Mouse (Mus musculus) kidney, embryonic 15.5 days (tissue): Measurements from ENCODE around the gene Dab2ip. TPM values are rescaled to one million over a fixed set of nuclear protein-coding genes. Genes with fewer than 3 reads are reported as not detected.

Experiments used
- ATAC-seq: fragments of 200-750 bp; cut with Nextera tagmentation; replicated peaks from 2 replicates; pipeline ENCODE4 v1.8.0; 2017; ENCODE audit warnings: moderate TSS enrichment; ENCODE audit not compliant: low FRiP score
- H3K27ac ChIP-seq: fragments of 300-500 bp; sonication (generic); 2 replicates; pipeline ENCODE4 v1.5.1; 2015; ENCODE audit warnings: mild to moderate bottlenecking, inconsistent platforms
- H3K27me3 ChIP-seq: fragments of 300-500 bp; sonication (generic); 2 replicates; pipeline ENCODE4 v1.6.1; 2015; ENCODE audit warnings: inconsistent platforms
- H3K36me3 ChIP-seq: fragments of 300-500 bp; sonication (generic); 2 replicates; pipeline ENCODE4 v1.6.1; 2015; ENCODE audit warnings: inconsistent platforms
- H3K4me1 ChIP-seq: fragments of 300-500 bp; sonication (generic); 2 replicates; pipeline ENCODE4 v1.6.1; 2015; ENCODE audit warnings: inconsistent platforms
- H3K4me2 ChIP-seq: fragments of 300-500 bp; sonication (generic); 2 replicates; pipeline ENCODE4 v1.6.1; 2015; ENCODE audit warnings: moderate library complexity, mild to moderate bottlenecking, inconsistent platforms
- H3K4me3 ChIP-seq: fragments of 300-500 bp; sonication (generic); replicated peaks from 2 replicates; pipeline ENCODE4 v1.5.1; 2015; ENCODE audit warnings: mild to moderate bottlenecking, inconsistent platforms
- H3K9ac ChIP-seq: fragments of 300-500 bp; sonication (generic); 2 replicates; pipeline ENCODE4 v1.6.1; 2015; ENCODE audit warnings: mild to moderate bottlenecking, inconsistent platforms
- H3K9me3 ChIP-seq: fragments of 300-500 bp; sonication (generic); replicated peaks from 2 replicates; pipeline ENCODE4 v1.6.1; 2016; ENCODE audit warnings: inconsistent platforms
- WGBS: fragments of 180-500 bp; shearing (Covaris S2); methylation state at CpG from one replicate; pipeline ENCODE4 v1.1.7; 2015; ENCODE audit warnings: mixed read lengths; 5-methylcytosine and 5-hydroxymethylcytosine counted together
- polyA plus RNA-seq: library from polyadenylated mRNA; unstranded; fragments of >200 nt; fragmentation: Nextera tagmentation; extraction: Ambion mirVana; gene quantifications from 2 replicates; pipeline ENCODE4 v1.2.1, GENCODE M21; 2015

Dab2ip gene
- polyA plus RNA-seq, 1 experiment from 2014 or later: 37.5 TPM

GRCm38 (mm10) chr2:35619532-35619931 lies 61.5 kb downstream of the Dab2ip start:
- no peaks in the 10 kb centered on the region for H3K27me3 ChIP-seq
- H3K9me3 ChIP-seq: no peaks in the 10 kb centered on the region
- 0 out of 2 replicates have a peak overlapping the region, but pooled peaks have one; percentile 29 for H3K9ac ChIP-seq
- ATAC-seq: no peak
- peak overlapping the region; percentile 76 for H3K27ac ChIP-seq
- peak overlapping the region; percentile 54 for H3K4me2 ChIP-seq
- H3K36me3 ChIP-seq: no peaks in the 10 kb centered on the region
- 31% methylated on average over 2 of the region's 2 CpGs for WGBS
- peaks cover 97% of the 10 kb centered on the region for H3K4me1 ChIP-seq
- H3K4me3 ChIP-seq: no peak overlapping the region

- peak overlapping the region; percentile 76 for H3K27ac ChIP-seq
- no peaks in the 10 kb centered on the region for H3K27me3 ChIP-seq
- H3K4me1 ChIP-seq: peaks cover 97% of the 10 kb centered on the region
- peak overlapping the region; percentile 31 for H3K4me3 ChIP-seq
- H3K36me3 ChIP-seq: peaks cover 1% of the 10 kb centered on the region; the same call in 1 of the 2 replicates
- peak overlapping the region; percentile 77 for H3K4me2 ChIP-seq
- 16% methylated on average over 7 of the region's 7 CpGs for WGBS
- no peak overlapping the region for H3K9ac ChIP-seq
- ATAC-seq: peak; percentile 74
- no peaks in the 10 kb centered on the region for H3K9me3 ChIP-seq
Measured at GRCm38 (mm10) chr2:35620364-35621224, 62.5 kb downstream of the Dab2ip start.

GRCm38 (mm10) chr2:35621225-35621519 lies 63.1 kb downstream of the Dab2ip start:
- Histone ChIP-seq H3K4me3 (no peak overlapping the region), H3K27me3 (no peaks in the 10 kb centered on the region), H3K27ac (peak overlapping the region; percentile 76; the same call in 1 of the 2 replicates), H3K9ac (no peak overlapping the region), H3K4me2 (peak overlapping the region; percentile 77; the same call in 1 of the 2 replicates), H3K36me3 (peaks cover 6% of the 10 kb centered on the region; the same call in 1 of the 2 replicates), H3K4me1 (peaks cover 97% of the 10 kb centered on the region), H3K9me3 (no peaks in the 10 kb centered on the region)
- no peak for ATAC-seq
- 75% methylated on average over 2 of the region's 2 CpGs for WGBS

DNA sequence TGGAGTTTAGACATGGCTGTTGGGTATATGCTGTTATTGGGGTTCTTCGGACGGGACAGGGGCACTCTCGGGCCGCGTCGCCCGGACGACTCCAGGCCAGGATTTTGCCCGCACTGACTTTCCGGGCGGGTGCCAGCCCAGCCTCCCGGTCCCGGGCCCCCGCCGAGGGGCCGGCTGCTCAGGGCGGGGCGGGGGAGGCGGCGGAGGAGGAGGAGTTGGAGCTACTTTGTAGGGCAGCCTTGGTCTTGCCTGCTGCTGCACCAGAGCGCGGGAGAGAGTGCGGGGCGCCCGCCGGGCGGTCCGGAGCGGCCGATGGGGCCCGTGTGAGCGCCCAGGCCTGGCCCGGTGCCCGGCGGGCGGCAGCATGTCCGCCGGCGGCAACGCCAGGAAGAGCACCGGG lies 63.7 kb downstream of the Dab2ip start:
- peak; percentile 84 for ATAC-seq
- peak overlapping the region; percentile 82 for H3K4me3 ChIP-seq
- peak overlapping the region; percentile 86 for H3K27ac ChIP-seq

DNA sequence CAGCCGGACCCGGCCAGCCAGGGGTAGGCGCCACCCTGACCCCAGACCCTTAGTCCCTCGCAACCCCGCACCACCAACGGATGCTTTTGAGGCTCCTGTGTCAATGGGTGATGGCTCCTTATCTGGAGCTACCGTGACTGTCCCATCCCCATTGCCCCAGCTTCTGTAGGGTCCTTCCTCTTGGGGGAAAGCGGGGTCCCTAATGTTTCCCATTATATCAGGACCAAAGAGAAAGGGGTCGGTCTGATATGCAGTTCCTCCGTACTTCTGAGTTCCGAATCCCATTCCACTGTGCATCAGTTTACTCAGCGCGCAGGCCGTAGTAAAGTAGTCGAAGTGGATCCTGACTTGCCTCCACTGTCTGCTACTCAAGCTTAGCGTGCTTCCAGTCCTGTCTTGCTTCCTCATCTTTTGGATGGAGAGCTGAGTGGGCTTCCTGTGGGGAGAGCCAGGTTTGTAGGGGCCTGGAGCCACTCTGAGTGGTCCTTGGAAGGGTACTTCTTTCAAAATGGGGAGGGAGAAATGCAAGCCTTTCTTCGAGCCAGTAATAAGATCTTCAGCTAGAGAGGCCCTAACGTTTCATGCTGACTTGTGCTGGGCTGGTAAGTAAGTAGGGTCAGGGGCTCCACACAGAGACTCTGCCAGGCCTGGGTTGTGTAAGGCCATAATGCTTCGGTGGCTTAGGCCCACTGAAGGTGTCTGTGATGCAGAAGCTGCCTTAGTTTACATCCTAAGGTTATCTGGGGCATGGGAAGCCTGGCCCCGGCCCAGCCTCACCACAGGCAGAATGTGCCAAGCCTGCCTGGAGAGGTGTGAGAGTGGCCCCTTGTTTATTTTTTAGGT lies 64.4 kb downstream of the Dab2ip start:
- Histone ChIP-seq H3K4me1 (peaks cover 97% of the 10 kb centered on the region), H3K36me3 (peaks cover 8% of the 10 kb centered on the region; the same call in 1 of the 2 replicates), H3K9me3 (no peaks in the 10 kb centered on the region), H3K9ac (peak overlapping the region; percentile 83), H3K4me2 (peak overlapping the region; percentile 77), H3K27ac (peak overlapping the region; percentile 86), H3K27me3 (no peaks in the 10 kb centered on the region), H3K4me3 (peak overlapping the region; percentile 82)
- ATAC-seq: no peak; the same call in 1 of the 2 replicates
- 1% methylated on average over 20 of the region's 20 CpGs for WGBS

More for the DNA sequence above, 63.7 kb downstream of the Dab2ip start:
- H3K36me3 ChIP-seq: peaks cover 8% of the 10 kb centered on the region; the same call in 1 of the 2 replicates
- H3K9ac ChIP-seq: peak overlapping the region; percentile 83
- no peaks in the 10 kb centered on the region for H3K27me3 ChIP-seq
- 1% methylated on average over 41 of the region's 41 CpGs for WGBS
- H3K4me2 ChIP-seq: peak overlapping the region; percentile 77
- H3K9me3 ChIP-seq: no peaks in the 10 kb centered on the region
- peaks cover 97% of the 10 kb centered on the region for H3K4me1 ChIP-seq

DNA sequence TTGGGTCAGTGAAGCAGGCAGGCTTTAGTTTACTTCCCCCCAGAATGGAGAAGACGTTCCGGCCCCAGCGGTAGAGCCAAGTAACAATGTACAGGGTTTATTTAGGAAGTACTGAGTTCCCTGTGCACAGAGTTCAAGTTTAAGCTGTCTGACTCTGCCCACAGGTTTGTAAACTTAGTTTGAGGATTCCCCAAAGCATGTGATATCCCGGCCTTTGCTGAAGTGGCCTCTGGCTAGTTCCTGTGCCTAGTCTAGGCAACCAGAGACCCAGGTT lies 65.0 kb downstream of the Dab2ip start:
- ATAC-seq: no peak
- H3K4me3 ChIP-seq: peak overlapping the region; percentile 82
- H3K27me3 ChIP-seq: no peaks in the 10 kb centered on the region
- no peaks in the 10 kb centered on the region for H3K9me3 ChIP-seq
- H3K4me2 ChIP-seq: peak overlapping the region; percentile 77
- 18% methylated on average over 4 of the region's 4 CpGs for WGBS
- H3K4me1 ChIP-seq: peaks cover 97% of the 10 kb centered on the region
- H3K36me3 ChIP-seq: peaks cover 8% of the 10 kb centered on the region; the same call in 1 of the 2 replicates
- peak overlapping the region; percentile 83 for H3K9ac ChIP-seq
- H3K27ac ChIP-seq: peak overlapping the region; percentile 86

DNA sequence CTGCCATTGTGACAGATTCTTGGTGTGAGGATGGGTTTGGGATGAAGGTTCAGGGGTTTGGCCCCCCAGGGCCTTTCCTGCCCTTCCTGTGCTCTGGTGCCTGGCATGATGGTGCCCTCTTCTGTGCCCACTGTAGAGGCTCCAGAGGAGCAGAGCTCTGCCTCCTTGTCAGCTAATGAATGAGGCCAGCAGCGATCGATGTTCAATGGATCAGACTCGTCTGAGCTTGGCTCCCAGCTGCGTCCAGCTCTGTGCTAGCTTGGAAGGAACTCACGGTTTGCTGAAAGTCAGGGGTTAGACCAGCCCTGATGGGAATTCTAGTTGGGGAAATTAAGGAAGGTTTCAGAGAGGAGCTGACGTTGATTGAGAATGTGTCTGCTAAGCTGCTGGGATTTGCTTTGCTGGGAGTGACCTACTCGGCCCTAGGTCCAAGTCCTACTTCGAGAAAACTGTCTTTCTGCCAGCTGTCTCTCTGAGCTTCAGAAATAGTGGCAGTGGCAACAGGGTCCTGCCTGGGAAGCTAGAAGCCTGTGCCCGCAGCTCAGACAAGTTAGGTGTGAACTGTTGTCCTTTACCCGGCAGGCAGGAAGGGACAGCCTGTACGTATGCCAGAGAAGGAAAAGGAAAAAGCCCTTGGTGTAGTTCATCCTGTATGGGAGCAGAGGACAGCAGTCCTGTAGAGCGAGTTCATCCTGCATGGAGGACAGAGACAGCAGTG lies 65.5 kb downstream of the Dab2ip start:
- Histone ChIP-seq H3K9me3 (no peaks in the 10 kb centered on the region), H3K4me3 (peak overlapping the region; percentile 82), H3K27ac (peak overlapping the region; percentile 86), H3K4me1 (peaks cover 96% of the 10 kb centered on the region), H3K36me3 (peaks cover 8% of the 10 kb centered on the region; the same call in 1 of the 2 replicates), H3K9ac (peak overlapping the region; percentile 83; the same call in 1 of the 2 replicates), H3K4me2 (peak overlapping the region; percentile 77), H3K27me3 (no peaks in the 10 kb centered on the region)
- no peak for ATAC-seq
- WGBS: 27% methylated on average over 12 of the region's 12 CpGs

DNA sequence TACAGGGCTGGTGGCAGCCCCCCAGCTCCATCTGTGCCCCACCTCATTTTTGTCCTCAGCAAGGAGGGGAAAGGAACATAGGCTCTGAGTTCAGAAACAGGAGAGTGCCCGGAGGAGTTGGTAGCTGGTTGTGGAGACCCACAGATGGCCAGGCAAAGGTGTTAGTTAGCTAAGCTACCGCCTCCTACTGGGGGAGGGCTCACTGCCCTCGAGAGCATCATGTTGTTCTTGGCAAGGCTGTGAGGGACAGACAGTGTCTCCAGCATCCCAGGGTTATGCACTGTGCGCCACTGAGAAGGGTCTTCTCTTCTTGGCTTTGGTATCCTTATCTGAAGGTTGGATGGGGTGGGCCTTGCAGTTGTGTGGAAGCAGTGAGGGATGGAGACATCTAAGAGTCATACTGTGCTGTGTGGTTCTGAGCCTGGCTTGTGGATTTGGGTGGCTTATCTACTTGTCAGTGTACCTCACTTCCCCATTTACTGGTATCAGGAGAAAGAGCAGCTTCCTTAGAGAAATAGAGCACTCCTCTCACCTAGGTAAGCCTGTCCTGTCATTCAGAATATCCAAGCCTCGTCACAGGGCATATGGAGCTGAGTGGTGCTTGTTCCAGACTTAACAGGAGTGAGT lies 66.4 kb downstream of the Dab2ip start:
- ATAC-seq: no peak
- Histone ChIP-seq H3K4me1 (peaks cover 89% of the 10 kb centered on the region), H3K4me3 (no peak overlapping the region), H3K4me2 (peak overlapping the region; percentile 77), H3K36me3 (peaks cover 9% of the 10 kb centered on the region; the same call in 1 of the 2 replicates), H3K9ac (no peak overlapping the region), H3K27me3 (no peaks in the 10 kb centered on the region), H3K27ac (no peak overlapping the region), H3K9me3 (no peaks in the 10 kb centered on the region)
- 49% methylated on average over 5 of the region's 5 CpGs for whole genome bisulfite sequencing

GRCm38 (mm10) chr2:35625007-35625380 lies 66.9 kb downstream of the Dab2ip start:
- ATAC-seq: no peak
- Histone ChIP-seq H3K27ac (no peak overlapping the region), H3K4me3 (no peak overlapping the region), H3K36me3 (peaks cover 12% of the 10 kb centered on the region; the same call in 1 of the 2 replicates), H3K4me1 (peaks cover 86% of the 10 kb centered on the region), H3K9me3 (no peaks in the 10 kb centered on the region), H3K9ac (no peak overlapping the region), H3K27me3 (no peaks in the 10 kb centered on the region), H3K4me2 (no peak overlapping the region)
- 91% methylated on average over 6 of the region's 6 CpGs for WGBS

DNA sequence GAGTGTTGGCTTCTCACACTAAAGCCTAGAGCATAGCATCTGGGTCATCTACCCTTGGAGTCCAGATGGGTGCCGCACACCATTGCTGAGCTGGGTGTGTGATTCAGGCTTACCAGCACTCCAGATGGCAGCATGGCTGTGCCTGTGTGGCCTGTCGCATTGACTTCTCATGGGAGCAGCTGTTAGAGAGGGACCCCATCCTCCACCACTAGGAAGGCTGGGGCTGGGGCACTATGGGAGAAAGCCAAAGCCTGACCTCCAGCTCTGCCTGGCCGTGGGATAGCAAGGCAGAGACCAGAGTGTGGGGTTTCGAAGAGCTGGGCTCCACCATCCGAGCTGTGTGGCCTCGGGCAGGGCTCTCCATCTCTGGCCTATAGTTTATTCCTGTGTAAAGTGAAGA lies 67.5 kb downstream of the Dab2ip start:
- peaks cover 12% of the 10 kb centered on the region; the same call in 1 of the 2 replicates for H3K36me3 ChIP-seq
- H3K27me3 ChIP-seq: no peaks in the 10 kb centered on the region
- H3K4me3 ChIP-seq: no peak overlapping the region
- H3K4me1 ChIP-seq: peaks cover 83% of the 10 kb centered on the region
- no peaks in the 10 kb centered on the region for H3K9me3 ChIP-seq
- H3K9ac ChIP-seq: no peak overlapping the region; the same call in 1 of the 2 replicates
- no peak for ATAC-seq
- 79% methylated on average over 6 of the region's 6 CpGs for WGBS
- H3K4me2 ChIP-seq: no peak overlapping the region
- H3K27ac ChIP-seq: no peak overlapping the region

DNA sequence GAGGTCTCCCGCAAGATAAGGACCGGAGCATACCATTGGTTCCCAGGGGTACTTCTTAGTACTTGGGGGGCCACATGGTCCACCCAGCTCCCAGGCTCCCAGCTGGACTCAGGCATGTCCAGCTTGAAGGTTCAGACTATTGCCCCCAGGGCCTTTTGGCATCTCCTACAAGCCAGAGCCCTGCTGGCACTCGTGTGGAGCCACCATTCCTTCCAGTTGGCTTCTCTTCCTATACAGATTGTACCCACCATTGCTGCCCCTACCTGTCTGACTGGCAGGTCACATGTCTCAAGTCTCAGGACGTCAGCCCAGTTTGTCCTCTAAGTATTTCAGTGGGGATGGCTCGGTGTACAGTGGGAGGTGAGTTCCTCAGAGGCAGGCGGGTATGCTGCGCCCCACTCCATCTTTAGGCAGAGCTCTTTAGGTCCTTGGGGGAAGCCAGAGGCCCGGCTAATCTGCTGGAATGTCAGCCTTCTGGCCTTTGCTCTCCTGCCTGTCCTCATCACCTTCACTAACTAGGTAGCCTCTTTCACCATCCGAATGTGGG lies 68.2 kb downstream of the Dab2ip start:
- Histone ChIP-seq H3K36me3 (peaks cover 12% of the 10 kb centered on the region; the same call in 1 of the 2 replicates), H3K4me3 (no peak overlapping the region), H3K9ac (no peak overlapping the region), H3K9me3 (no peaks in the 10 kb centered on the region), H3K27me3 (no peaks in the 10 kb centered on the region), H3K4me2 (no peak overlapping the region), H3K27ac (peak overlapping the region; percentile 74), H3K4me1 (peaks cover 78% of the 10 kb centered on the region)
- 75% methylated on average over 9 of the region's 9 CpGs for WGBS
- ATAC-seq: no peak
